Mouse (Mus musculus) adrenal gland, adult 18-20 months (tissue): ENCODE results near the gene Mettl27. TPM values are rescaled to one million over a fixed set of nuclear protein-coding genes. Genes with fewer than 3 reads are reported as not detected.
A peak's percentile ranks its signal among the peaks of the same experiment; 100 is the strongest.

Experiments
- DNase-seq, 2 experiments: peaks; one replicate each; pipeline ENCODE4 v3.0.0; 2021 to 2022; ENCODE audit warnings: low spot score in 2 of 2
- long read RNA-seq, 2 experiments: library from polyadenylated mRNA; stranded (forward); transcript quantifications; one replicate each; pipeline ENCODE4 v2.0.0; 2021
- total RNA-seq, 2 experiments: library from RNA; stranded (reverse); gene quantifications; 1 replicate in 1 of 2; 2 replicates in 1 of 2; pipeline ENCODE4 v1.2.3; 2021

The Mettl27 gene
- 10 to 100 TPM; 23.1 to 23.6 TPM for total RNA-seq
- long read RNA-seq, experiment 1, transcript Mettl27-201 (6 exons, 2,808 nt) = major isoform, 9 of 20 reads
- long read RNA-seq, experiment 1, partial matches to known transcripts = 8 of 20 reads
- long read RNA-seq, experiment 1, other reads (novel, unspliced or antisense) = 1 of 20 reads
- long read RNA-seq, experiment 2, transcript Mettl27-201 (6 exons, 2,808 nt) = major isoform, 8 of 23 reads
- long read RNA-seq, experiment 2, partial matches to known transcripts = 3 of 23 reads
- long read RNA-seq, experiment 2, other reads (novel, unspliced or antisense) = 11 of 23 reads

- peak; percentile 77 to 80 for DNase-seq
Measured at GRCm38 (mm10) chr5:134932179-134932902, at the start of gene Mettl27. Mettl27 (plus strand) TSS chr5:134932368.

GRCm38 (mm10) chr5:134883077-134883476 is 49.1 kb upstream of the Mettl27 start:
- DNase-seq = no peak

DNA sequence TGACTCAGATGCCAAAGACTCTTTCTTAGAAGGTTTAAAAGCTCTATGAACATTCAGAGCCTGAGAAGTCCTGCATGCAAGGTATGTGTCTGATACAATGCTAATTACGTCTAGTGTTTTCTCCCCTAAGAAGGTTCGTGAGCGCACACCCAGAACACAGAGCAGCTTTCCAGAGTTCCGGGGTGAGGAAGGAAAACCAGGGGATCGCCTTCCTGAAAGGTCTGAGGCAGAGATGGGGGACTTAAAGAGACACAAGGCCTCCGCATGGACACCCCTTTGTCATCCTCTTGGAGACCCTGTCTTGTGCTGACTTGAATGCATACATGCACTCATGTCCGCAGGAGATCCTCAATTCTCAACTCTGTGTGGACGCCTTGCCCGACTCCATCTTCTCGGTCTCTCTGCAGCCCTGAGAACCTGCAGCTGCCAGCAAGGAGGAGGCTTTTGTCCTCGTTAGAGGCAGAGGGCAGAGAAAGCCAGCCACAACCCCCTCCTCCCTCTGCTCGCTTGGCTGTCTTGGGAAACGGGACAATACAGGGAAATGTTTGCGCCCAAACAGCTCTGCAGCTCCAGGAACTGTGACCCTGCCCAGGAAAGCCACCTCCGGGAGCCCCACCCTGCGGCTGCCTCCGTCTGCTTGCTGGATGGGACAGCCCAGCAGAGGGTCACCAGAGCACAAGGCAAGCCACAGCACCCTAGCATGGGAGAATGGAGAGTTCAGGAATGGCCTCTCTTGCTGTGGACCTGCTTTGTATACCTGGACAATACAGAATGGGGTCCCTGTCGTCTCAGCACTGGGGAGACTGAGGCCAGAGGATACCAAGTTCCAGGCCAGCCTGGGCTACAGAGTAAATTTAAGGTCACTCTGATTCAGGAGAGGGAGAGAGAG is 44.5 kb upstream of the Mettl27 start:
- DNase-seq = no peak

DNA sequence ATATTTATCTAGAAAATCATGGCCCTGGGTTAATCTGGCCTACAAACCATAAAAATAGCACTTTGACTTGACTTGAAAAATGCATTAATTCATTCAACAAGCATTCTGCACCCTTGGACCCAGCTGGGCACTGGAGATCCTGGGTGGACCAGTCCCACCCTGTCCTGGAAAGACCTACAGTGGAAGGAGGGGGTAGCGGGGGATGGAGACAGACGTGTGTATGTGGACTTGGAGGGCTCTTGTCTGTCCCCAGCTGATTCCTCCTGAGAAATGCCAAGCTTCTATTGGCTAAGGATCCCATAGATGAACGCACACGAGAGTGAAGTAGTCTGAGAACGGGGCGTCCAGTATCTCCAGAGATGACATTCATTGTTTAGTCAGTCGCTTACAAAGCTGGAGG is 43.7 kb upstream of the Mettl27 start:
- DNase-seq = no peak

GRCm38 (mm10) chr5:134890601-134891054 is 41.5 kb upstream of the Mettl27 start:
- DNase-seq = no peak

GRCm38 (mm10) chr5:134891552-134891951 is 40.6 kb upstream of the Mettl27 start:
- DNase-seq = no peak

GRCm38 (mm10) chr5:134892717-134893116 is 39.5 kb upstream of the Mettl27 start:
- no peak for DNase-seq

DNA sequence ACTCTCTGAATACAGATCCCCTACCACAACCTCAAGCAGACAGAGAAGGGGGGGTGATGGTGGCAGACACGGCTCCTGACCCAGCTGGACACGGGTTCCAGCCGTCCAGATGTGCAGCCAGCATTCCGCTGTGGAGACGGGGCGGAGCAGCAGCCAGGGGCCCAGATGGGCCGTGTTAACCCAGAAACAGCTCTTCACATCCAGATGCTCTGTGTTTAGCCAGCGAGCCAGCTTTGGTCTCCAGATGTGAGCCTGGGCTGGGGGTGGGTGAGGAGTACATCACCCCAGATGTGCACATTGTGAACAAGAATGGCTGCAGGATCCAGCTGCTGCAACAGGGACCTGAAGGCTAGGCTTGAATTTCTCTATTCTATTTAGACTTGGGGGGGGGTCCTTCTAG is 36.9 kb upstream of the Mettl27 start:
- DNase-seq = no peak

- no peak for DNase-seq
Measured at GRCm38 (mm10) chr5:134896965-134897364, 35.2 kb upstream of the Mettl27 start.

DNA sequence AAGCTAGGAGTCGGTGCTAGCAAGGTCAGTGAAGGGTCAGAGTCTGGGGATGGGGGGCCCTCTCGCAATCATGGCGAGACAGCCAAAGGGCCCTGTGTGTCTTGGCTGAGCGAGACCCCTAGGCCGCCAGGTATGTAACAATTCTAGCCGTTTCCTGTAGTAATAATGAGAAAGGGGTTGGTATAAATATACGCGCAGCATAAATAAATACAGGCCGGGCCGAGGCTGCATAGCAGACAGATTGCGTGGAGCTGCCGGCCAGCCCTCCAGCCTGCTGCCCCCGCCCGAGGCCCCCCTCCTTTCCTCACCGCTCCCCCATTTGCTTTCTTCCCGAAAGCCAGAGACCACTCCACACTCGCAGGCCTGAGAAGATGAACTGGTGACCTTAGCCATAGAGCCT is 34.6 kb upstream of the Mettl27 start:
- DNase-seq = no peak

- DNase-seq = peak in 1 of 2 experiments; percentile 24
Measured at GRCm38 (mm10) chr5:134901012-134901643, 31.0 kb upstream of the Mettl27 start.

- no peak for DNase-seq
Measured at GRCm38 (mm10) chr5:134901644-134902027, 30.5 kb upstream of the Mettl27 start.

- DNase-seq = no peak
Measured at GRCm38 (mm10) chr5:134906633-134907032, 25.5 kb upstream of the Mettl27 start, which contains the start of gene Tmem270. Tmem270 (minus strand) TSS chr5:134906733.

GRCm38 (mm10) chr5:134907135-134907534 is 25.0 kb upstream of the Mettl27 start:
- DNase-seq = peak; percentile 92 to 93

DNA sequence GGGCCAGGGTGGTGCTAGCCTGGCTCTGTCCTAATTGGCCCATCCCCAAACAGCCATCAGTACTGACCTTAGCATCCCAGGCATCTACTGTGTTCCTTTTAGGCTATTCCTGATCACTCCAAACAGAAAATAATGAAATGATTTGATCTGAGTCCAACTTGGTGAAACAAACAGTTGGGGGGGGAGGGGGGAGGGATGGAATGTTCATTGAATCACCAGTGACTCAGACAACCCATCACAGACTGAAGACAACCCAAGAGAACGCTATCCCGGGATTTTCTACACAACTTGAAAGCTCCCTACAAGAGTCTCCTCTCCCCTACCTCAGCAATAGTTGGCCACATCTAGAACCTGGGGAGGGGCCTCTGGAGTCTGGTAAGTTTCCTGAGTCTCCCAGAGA is 20.3 kb upstream of the Mettl27 start:
- no peak for DNase-seq

GRCm38 (mm10) chr5:134913352-134913751 is 18.8 kb upstream of the Mettl27 start:
- no peak for DNase-seq

DNA sequence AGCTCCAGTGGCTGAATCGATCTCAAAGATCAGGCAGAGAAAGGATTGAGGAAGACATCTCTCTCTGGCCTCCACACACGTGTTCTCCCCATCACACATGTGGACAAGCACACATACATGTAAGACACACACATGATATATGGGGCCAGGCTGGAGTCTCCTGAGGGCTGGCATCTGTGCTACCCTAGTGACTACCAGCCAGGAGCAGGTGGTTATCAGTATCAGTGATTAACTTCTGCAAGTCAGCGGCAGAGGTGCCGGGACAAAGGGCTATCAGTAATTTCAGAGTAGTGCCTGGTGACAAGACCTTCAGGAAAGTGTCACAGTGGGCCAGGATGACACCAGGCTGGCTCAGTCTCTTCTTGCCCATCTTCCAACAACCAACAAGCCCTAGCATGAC is 18.4 kb upstream of the Mettl27 start:
- DNase-seq = no peak

DNA sequence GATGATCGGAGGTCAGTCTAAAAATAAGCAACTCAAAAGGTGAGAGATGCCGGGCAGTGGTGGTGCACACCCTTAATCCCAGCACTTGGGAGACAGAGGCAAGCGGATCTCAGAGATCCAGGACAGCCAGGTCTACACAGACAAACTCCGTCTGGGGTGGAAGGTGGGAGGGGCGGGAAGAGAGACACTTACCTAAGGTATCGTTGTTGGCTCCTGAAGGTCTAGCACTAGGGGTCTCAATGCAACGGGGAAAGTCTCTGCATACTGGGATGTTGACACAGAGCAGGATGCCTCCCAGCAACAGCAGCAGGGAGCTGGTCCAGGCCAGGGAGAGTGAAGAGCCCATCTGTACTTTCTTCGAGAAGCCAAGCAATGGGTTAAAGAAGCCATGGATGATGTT is 17.7 kb upstream of the Mettl27 start:
- DNase-seq = no peak

GRCm38 (mm10) chr5:134915311-134915710 is 16.9 kb upstream of the Mettl27 start, which contains the start of gene Cldn13:
Cldn13 (minus strand) TSS chr5:134915526.
- no peak for DNase-seq

GRCm38 (mm10) chr5:134918071-134918832 is 13.9 kb upstream of the Mettl27 start:
- peak; percentile 49 to 60 for DNase-seq
